Mouse (Mus musculus): Measurements from ENCODE around the gene Zfp652. TPM values are rescaled to one million over a fixed set of nuclear protein-coding genes. Genes with fewer than 3 reads are reported as not detected.

Zfp652 gene
- polyA plus RNA-seq, 1 experiment from 2014 or later: 24.9 TPM

GRCm38 (mm10) chr11:95824877-95825243 lies 112.4 kb downstream of the Zfp652 start:
- WGBS: 0% methylated on average over 11 of the region's 11 CpGs
- peak overlapping the region; percentile 65 for H3K4me3 ChIP-seq (replicated peaks)
- H3K4me1 ChIP-seq (replicated peaks): peaks cover 7% of the 10 kb centered on the region
- peak overlapping the region; percentile 66 for H3K9ac ChIP-seq (replicated peaks)
- H3K36me3 ChIP-seq: no peaks in the 10 kb centered on the region
- peak overlapping the region; percentile 97 for H3K4me2 ChIP-seq
- peaks cover 75% of the 10 kb centered on the region for H3K27me3 ChIP-seq
- ATAC-seq (ENCODE audit: insufficient number of reproducible peaks, insufficient read depth, low FRiP score, low TSS enrichment, low read depth): no peak
- no peak overlapping the region for H3K27ac ChIP-seq
- H3K9me3 ChIP-seq: no peaks in the 10 kb centered on the region

DNA sequence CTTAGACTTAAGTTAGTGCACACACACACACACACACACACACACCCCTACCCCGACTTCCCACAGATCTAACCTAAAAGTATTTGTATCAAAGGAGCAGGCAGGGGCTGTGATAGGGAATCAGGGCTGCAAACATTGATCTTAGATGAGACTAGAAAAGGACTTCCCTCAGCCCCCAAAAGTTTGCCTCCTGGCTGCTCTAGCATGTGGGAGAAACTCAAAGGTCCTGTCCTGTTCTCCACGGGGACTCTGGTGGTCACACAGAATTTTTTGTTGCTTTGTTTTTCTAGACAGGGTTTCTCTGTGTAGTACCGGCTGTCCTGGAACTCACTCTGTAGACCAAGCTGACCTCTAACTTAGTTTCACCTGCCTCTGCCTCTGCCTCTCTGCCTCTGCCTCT lies 113.2 kb downstream of the Zfp652 start:
- no peak overlapping the region for H3K27ac ChIP-seq
- peaks cover 83% of the 10 kb centered on the region for H3K27me3 ChIP-seq
- H3K9me3 ChIP-seq: no peaks in the 10 kb centered on the region
- ATAC-seq (ENCODE audit: insufficient number of reproducible peaks, insufficient read depth, low FRiP score, low TSS enrichment, low read depth): no peak
- no peak overlapping the region for H3K4me3 ChIP-seq (replicated peaks)
- H3K4me2 ChIP-seq: peak overlapping the region; percentile 97; the same call in 1 of the 2 replicates
- H3K36me3 ChIP-seq: no peaks in the 10 kb centered on the region
- H3K4me1 ChIP-seq (replicated peaks): peaks cover 13% of the 10 kb centered on the region
- WGBS: 56% methylated on average over 3 of the region's 3 CpGs
- H3K9ac ChIP-seq (replicated peaks): no peak overlapping the region

DNA sequence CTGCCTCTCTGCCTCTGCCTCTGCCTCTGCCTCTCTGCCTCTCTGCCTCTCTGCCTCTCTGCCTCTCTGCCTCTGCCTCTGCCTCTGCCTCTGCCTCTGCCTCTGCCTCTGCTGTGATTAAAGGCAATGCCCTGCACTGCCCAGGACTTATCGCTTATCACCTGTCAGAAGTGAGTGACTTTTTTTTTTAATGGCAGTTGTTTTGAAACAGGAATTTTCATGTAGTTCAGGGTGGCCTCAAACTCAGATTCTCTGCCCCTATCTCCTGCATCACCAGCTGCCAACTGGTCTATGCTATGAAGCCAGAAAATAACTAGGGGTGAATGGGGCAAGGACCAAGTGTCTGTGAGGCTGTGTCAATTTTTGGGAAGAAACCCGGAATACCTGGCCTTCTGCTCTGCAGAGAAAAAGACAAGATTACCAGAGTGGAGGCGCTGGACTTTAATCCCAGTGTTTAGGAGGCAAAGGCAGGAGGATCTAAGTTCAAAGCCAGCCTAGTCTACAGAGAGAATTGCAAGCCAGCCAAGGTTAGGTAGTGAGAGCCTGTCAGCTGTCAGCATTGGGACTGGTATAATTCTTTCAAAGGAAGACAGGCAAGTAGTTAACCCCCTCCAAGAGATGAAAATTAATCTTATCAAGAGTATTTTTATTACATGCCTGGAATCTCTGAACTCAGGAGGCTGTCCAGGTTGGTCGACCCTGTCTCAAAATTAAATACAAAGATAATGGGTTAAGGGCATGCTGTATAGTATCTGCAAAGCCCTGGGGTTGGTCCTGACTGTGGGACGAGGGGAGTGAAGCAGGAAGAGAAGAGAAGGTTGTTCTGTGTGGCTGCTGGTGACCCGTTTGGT lies 114.1 kb downstream of the Zfp652 start:
- ATAC-seq (ENCODE audit: insufficient number of reproducible peaks, insufficient read depth, low FRiP score, low TSS enrichment, low read depth): no peak
- Histone ChIP-seq H3K9me3 (no peaks in the 10 kb centered on the region), H3K27ac (no peak overlapping the region), H3K4me1 (replicated peaks) (peaks cover 22% of the 10 kb centered on the region), H3K4me2 (no peak overlapping the region), H3K4me3 (replicated peaks) (no peak overlapping the region), H3K9ac (replicated peaks) (no peak overlapping the region), H3K36me3 (no peaks in the 10 kb centered on the region), H3K27me3 (peaks cover 92% of the 10 kb centered on the region)
- 47% methylated on average over 6 of the region's 6 CpGs for WGBS

DNA sequence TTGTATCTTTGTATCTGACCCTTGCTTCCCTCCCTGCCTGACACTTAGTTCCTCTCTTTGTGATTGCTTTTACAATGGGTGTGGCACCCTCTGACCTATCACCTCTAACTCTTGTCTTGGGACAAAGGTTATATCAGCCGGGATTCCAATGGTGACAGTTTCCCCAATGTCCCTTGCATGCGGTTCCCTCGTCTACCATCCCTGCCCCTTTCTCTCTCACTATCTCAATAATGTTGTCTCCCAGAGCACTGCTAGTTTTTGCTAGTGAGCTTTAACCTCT lies 114.6 kb downstream of the Zfp652 start:
- Histone ChIP-seq H3K27me3 (peaks cover 97% of the 10 kb centered on the region), H3K9me3 (no peaks in the 10 kb centered on the region), H3K4me1 (replicated peaks) (peaks cover 25% of the 10 kb centered on the region), H3K4me3 (replicated peaks) (no peak overlapping the region), H3K36me3 (no peaks in the 10 kb centered on the region), H3K27ac (no peak overlapping the region), H3K9ac (replicated peaks) (no peak overlapping the region), H3K4me2 (no peak overlapping the region)
- ATAC-seq (ENCODE audit: insufficient number of reproducible peaks, insufficient read depth, low FRiP score, low TSS enrichment, low read depth): no peak
- WGBS: 22% methylated on average over 3 of the region's 3 CpGs

- ATAC-seq (ENCODE audit: insufficient number of reproducible peaks, insufficient read depth, low FRiP score, low TSS enrichment, low read depth): no peak
- H3K4me1 ChIP-seq (replicated peaks): peaks cover 25% of the 10 kb centered on the region
- H3K36me3 ChIP-seq: no peaks in the 10 kb centered on the region
- H3K4me2 ChIP-seq: no peak overlapping the region
- no peaks in the 10 kb centered on the region for H3K9me3 ChIP-seq
- H3K9ac ChIP-seq (replicated peaks): no peak overlapping the region
- H3K27ac ChIP-seq: no peak overlapping the region
- peaks cover 97% of the 10 kb centered on the region for H3K27me3 ChIP-seq
- H3K4me3 ChIP-seq (replicated peaks): no peak overlapping the region
- WGBS: 16% methylated on average over 3 of the region's 3 CpGs
Measured at GRCm38 (mm10) chr11:95827464-95828085, 115.1 kb downstream of the Zfp652 start.

GRCm38 (mm10) chr11:95828181-95828964 lies 115.9 kb downstream of the Zfp652 start:
- Histone ChIP-seq H3K27me3 (peaks cover 97% of the 10 kb centered on the region), H3K4me1 (replicated peaks) (peaks cover 27% of the 10 kb centered on the region), H3K27ac (no peak overlapping the region), H3K36me3 (no peaks in the 10 kb centered on the region), H3K9ac (replicated peaks) (no peak overlapping the region), H3K4me3 (replicated peaks) (no peak overlapping the region), H3K4me2 (no peak overlapping the region), H3K9me3 (no peaks in the 10 kb centered on the region)
- ATAC-seq (ENCODE audit: insufficient number of reproducible peaks, insufficient read depth, low FRiP score, low TSS enrichment, low read depth): no peak
- WGBS: 76% methylated on average over 11 of the region's 11 CpGs

DNA sequence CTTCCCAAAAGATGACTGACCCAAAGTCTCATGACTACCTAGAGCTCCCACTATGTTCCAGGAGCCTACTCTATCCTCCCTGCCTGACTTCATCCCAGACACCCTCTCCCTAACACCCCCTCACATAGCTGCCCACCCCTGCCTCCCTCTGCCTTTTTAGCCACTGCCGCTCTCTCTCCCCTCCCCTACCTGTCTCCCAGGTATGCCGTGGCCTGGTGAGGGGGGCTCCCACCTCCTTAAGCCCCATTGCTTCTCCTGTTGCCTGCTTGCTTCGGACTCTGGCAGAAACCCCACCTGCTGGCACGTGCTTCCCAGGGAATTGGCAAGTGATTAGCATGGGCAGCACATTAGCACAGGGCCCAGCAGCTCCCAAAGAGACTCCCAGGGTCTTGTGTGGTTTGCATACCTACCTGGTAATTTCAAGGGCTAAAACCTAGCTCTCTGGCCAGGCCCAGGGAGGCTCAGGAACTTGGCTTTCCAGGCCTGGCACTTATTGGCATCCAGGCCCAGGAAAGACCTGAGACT lies 117.1 kb downstream of the Zfp652 start:
- Histone ChIP-seq H3K9me3 (no peaks in the 10 kb centered on the region), H3K4me3 (replicated peaks) (no peak overlapping the region), H3K27me3 (peaks cover 100% of the 10 kb centered on the region), H3K4me2 (no peak overlapping the region), H3K27ac (no peak overlapping the region), H3K36me3 (no peaks in the 10 kb centered on the region), H3K4me1 (replicated peaks) (peaks cover 39% of the 10 kb centered on the region), H3K9ac (replicated peaks) (no peak overlapping the region)
- 23% methylated on average over 4 of the region's 4 CpGs for WGBS
- no peak for ATAC-seq (ENCODE audit: insufficient number of reproducible peaks, insufficient read depth, low FRiP score, low TSS enrichment, low read depth)

DNA sequence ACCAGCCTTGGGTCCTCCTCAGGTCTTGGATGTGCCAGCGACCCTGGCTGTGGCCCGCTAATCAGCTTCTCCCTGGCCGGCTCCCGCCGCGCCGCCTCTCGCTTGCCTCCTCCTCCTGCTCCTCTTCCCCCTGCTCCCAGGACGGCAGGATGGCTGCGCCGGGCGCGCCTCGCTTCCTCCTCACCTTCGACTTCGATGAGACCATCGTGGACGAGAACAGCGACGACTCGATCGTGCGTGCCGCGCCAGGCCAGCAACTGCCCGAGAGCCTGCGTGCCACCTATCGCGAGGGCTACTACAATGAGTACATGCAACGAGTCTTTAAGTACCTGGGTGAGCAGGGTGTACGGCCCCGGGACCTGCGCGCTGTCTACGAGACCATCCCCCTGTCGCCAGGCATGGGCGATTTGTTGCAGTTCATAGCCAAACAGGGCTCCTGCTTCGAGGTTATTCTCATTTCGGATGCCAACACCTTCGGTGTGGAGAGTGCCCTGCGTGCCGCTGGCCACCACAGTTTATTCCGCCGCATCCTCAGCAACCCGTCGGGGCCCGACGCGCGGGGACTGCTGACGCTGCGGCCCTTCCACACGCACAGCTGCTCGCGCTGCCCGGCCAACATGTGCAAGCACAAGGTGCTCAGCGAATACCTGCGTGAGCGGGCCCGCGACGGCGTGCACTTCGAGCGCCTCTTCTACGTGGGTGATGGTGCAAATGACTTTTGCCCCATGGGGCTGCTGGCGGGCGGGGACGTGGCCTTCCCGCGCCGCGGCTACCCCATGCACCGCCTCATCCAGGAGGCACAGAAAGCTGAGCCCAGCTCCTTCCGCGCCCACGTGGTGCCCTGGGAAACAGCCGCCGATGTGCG lies 118.2 kb downstream of the Zfp652 start:
- H3K27me3 ChIP-seq: peaks cover 100% of the 10 kb centered on the region
- peak overlapping the region; percentile 31 for H3K4me3 ChIP-seq (replicated peaks)
- H3K9ac ChIP-seq (replicated peaks): 0 out of 2 replicates have a peak overlapping the region, but pooled peaks have one; percentile 32
- no peaks in the 10 kb centered on the region for H3K9me3 ChIP-seq
- peak overlapping the region; percentile 54 for H3K4me2 ChIP-seq
- no peaks in the 10 kb centered on the region for H3K36me3 ChIP-seq
- WGBS: 2% methylated on average over 80 of the region's 80 CpGs
- no peak overlapping the region for H3K27ac ChIP-seq
- no peak for ATAC-seq (ENCODE audit: insufficient number of reproducible peaks, insufficient read depth, low FRiP score, low TSS enrichment, low read depth)
- peaks cover 42% of the 10 kb centered on the region for H3K4me1 ChIP-seq (replicated peaks)

DNA sequence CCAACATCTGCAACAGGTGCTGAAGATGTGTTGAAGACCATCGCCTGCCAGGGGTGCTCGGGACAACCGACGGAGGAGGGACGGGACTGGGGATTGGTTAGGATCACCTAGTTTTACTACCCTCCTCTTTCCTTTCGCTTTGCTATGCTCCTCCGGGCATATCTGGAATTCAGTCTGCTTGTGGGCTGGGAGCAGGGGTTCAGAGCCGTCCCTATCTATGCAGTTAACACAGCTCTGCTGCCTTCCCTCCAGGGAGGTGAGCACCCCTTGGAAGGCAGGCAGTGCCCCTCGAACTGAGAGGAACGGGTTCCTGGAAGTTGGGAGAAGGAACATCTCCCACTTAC lies 118.8 kb downstream of the Zfp652 start:
- H3K27me3 ChIP-seq: peaks cover 100% of the 10 kb centered on the region
- ATAC-seq (ENCODE audit: insufficient number of reproducible peaks, insufficient read depth, low FRiP score, low TSS enrichment, low read depth): no peak
- H3K27ac ChIP-seq: no peak overlapping the region
- 5% methylated on average over 10 of the region's 10 CpGs for WGBS
- no peaks in the 10 kb centered on the region for H3K36me3 ChIP-seq
- H3K9me3 ChIP-seq: no peaks in the 10 kb centered on the region
- peak overlapping the region; percentile 54 for H3K4me2 ChIP-seq
- peak overlapping the region; percentile 31 for H3K4me3 ChIP-seq (replicated peaks)
- peaks cover 48% of the 10 kb centered on the region for H3K4me1 ChIP-seq (replicated peaks)
- no peak overlapping the region for H3K9ac ChIP-seq (replicated peaks)

DNA sequence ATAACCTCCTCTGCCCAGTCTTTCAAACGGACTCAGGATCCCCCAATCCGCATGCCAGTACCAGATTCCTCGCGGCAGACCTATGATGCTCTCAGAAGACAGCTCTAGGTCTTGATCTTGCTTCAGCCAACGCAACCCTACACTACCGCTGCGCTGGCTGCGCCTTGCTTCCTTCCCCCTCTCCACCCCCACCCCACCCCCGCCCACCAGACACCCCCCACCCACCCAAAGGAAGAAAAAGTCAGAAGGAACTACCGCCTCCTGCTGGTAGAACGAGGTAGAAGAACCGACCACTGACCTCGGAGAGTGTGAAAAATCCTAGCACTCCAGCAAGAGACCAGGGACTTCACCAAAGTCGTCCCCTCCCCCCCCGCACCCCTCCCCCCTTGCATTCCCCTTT lies 119.2 kb downstream of the Zfp652 start:
- Histone ChIP-seq H3K27ac (no peak overlapping the region), H3K9ac (replicated peaks) (no peak overlapping the region), H3K36me3 (no peaks in the 10 kb centered on the region), H3K27me3 (peaks cover 100% of the 10 kb centered on the region), H3K9me3 (no peaks in the 10 kb centered on the region), H3K4me1 (replicated peaks) (peaks cover 52% of the 10 kb centered on the region), H3K4me2 (peak overlapping the region; percentile 54), H3K4me3 (replicated peaks) (peak overlapping the region; percentile 31)
- WGBS: 3% methylated on average over 14 of the region's 15 CpGs
- ATAC-seq (ENCODE audit: insufficient number of reproducible peaks, insufficient read depth, low FRiP score, low TSS enrichment, low read depth): no peak

Data from limb, embryonic 12.5 days (tissue).